Comparison of ENCODE assay signal across 22 mouse cellular contexts in genomic region chr11:50394731-50395130, GRCm38 (mm10). TPM values are rescaled to one million over a fixed set of nuclear protein-coding genes. Genes with fewer than 3 reads are reported as not detected.
"Had no signal": no experiment of that assay in that cellular context is flagged by ENCODE, and none has a peak within 500 bp of the region (broad histone marks: within the 10 kb centered on the region; RNA-seq: fewer than 3 reads in every experiment).

No protein-coding gene starts in this region.

- H3K9me3 ChIP-seq: midbrain, embryonic 10.5 days; midbrain, embryonic 12.5 days; neural tube, embryonic 13.5 days; neural tube, embryonic 15.5 days had no signal

- H3K27ac ChIP-seq: liver, embryonic 14.5 days; midbrain, embryonic 10.5 days; midbrain, embryonic 12.5 days; neural tube, embryonic 13.5 days; neural tube, embryonic 15.5 days had no signal

- H3K4me2 ChIP-seq: lung, embryonic 14.5 days; midbrain, embryonic 12.5 days; neural tube, embryonic 13.5 days; neural tube, embryonic 15.5 days had no signal

- H3K27me3 ChIP-seq: midbrain, embryonic 12.5 days; neural tube, embryonic 13.5 days; neural tube, embryonic 15.5 days had no signal

- H3K4me1 ChIP-seq: midbrain, embryonic 12.5 days; neural tube, embryonic 13.5 days; neural tube, embryonic 15.5 days had no signal

- H3K9ac ChIP-seq: liver, embryonic 14.5 days; lung, embryonic 14.5 days; midbrain, embryonic 12.5 days; neural tube, embryonic 13.5 days; neural tube, embryonic 15.5 days had no signal

- H3K4me3 ChIP-seq: midbrain, embryonic 10.5 days; midbrain, embryonic 12.5 days; myocyte; neural tube, embryonic 13.5 days; neural tube, embryonic 15.5 days had no signal

- DNase-seq: lung, adult 18-20 months; lung, embryonic 14.5 days; lung, postnatal 10 days; midbrain, embryonic 14.5 days; retina, postnatal 1 day; right cerebral cortex, adult 18-20 months; right cerebral cortex, postnatal 25 days; spleen, adult 18-20 months; thymus, adult 18-20 months; thymus, postnatal 14 days; thymus, postnatal 36 days had no signal

- ATAC-seq: midbrain, embryonic 16.5 days had no signal

RNA-seq across cellular contexts. Expression of gene Cby3, which starts 40.5 kb away (rescaled TPM):
- total RNA-seq: megakaryocyte, adult 5-6 weeks had no signal
- polyA plus RNA-seq: liver, embryonic 14.5 days; liver, embryonic 16.5 days; midbrain, embryonic 12.5 days; myocyte; neural tube, embryonic 11.5 days; thymus, postnatal 0 days had no signal
